Mouse (Mus musculus) midbrain, postnatal 0 days (tissue): ENCODE data around the gene Cyren. TPM values are rescaled to one million over a fixed set of nuclear protein-coding genes. Genes with fewer than 3 reads are reported as not detected.

Experiments used
- ATAC-seq: fragments of 200-750 bp; cut with Nextera tagmentation; 2 replicates; pipeline ENCODE4 v1.8.0; 2017; ENCODE audit warnings: moderate number of reproducible peaks, mild to moderate bottlenecking, moderate TSS enrichment, moderate library complexity; ENCODE audit not compliant: low FRiP score
- DNase-seq: peaks from one replicate; pipeline ENCODE4 v3.0.0-alpha.2; 2015; ENCODE audit warnings: low spot score
- H3K27ac ChIP-seq: fragments of 300-500 bp; sonication (generic); 2 replicates; pipeline ENCODE4 v1.5.1; 2014; ENCODE audit warnings: low read depth, mild to moderate bottlenecking, low read length, mixed read lengths
- H3K27me3 ChIP-seq: fragments of 300-500 bp; sonication (generic); 2 replicates; pipeline ENCODE4 v1.6.1; 2014; ENCODE audit warnings: low read length, control low read depth, mixed read lengths; ENCODE audit not compliant: insufficient read depth
- H3K36me3 ChIP-seq: fragments of 300-500 bp; sonication (generic); 2 replicates; pipeline ENCODE4 v1.6.1; 2014; ENCODE audit warnings: low read length, control low read depth, mixed read lengths; ENCODE audit not compliant: insufficient read depth
- H3K4me1 ChIP-seq: fragments of 300-500 bp; sonication (generic); 2 replicates; pipeline ENCODE4 v1.6.1; 2014; ENCODE audit warnings: mild to moderate bottlenecking, control low read depth, antibody characterized with exemption, low read length, mixed read lengths; ENCODE audit not compliant: insufficient read depth
- H3K4me2 ChIP-seq: fragments of 300-500 bp; sonication (generic); 2 replicates; pipeline ENCODE4 v1.6.1; 2014; ENCODE audit warnings: low read depth, mild to moderate bottlenecking, low read length, mixed read lengths; ENCODE audit not compliant: poor library complexity, severe bottlenecking
- H3K4me3 ChIP-seq: fragments of 300-500 bp; sonication (generic); 2 replicates; pipeline ENCODE4 v1.5.1; 2014; ENCODE audit warnings: low read depth, mild to moderate bottlenecking, low read length, moderate library complexity
- H3K9ac ChIP-seq: fragments of 300-500 bp; sonication (generic); replicated peaks from 2 replicates; pipeline ENCODE4 v1.6.1; 2014; ENCODE audit warnings: mild to moderate bottlenecking, low read length, moderate library complexity, mixed read lengths; ENCODE audit not compliant: poor library complexity, severe bottlenecking
- H3K9me3 ChIP-seq: fragments of 300-500 bp; sonication (generic); 2 replicates; pipeline ENCODE4 v1.6.1; 2016; ENCODE audit warnings: low read length, control low read depth
- CTCF ChIP-seq: IDR thresholded peaks from 2 replicates; pipeline ENCODE4 v1.5.1; 2016; ENCODE audit warnings: antibody characterized with exemption, mild to moderate bottlenecking
- WGBS: fragments of 180-500 bp; shearing (Covaris S2); extraction: QIAGEN DNeasy Blood & Tissue Kit; methylation state at CpG from one replicate; pipeline ENCODE4 v1.1.7; 2014; 5-methylcytosine and 5-hydroxymethylcytosine counted together
- polyA plus RNA-seq: library from polyadenylated mRNA; unstranded; fragments of >200 nt; fragmentation: Nextera tagmentation; extraction: Ambion mirVana; gene quantifications from 2 replicates; pipeline ENCODE4 v1.2.1, GENCODE M21; 2015
- total RNA-seq: library from RNA; depleted of rRNA; stranded (reverse); fragments of >200 nt; gene quantifications from 2 replicates; pipeline ENCODE4 v1.2.3, GENCODE M21; 2014; rRNA removed

Gene Cyren
- total and polyA plus RNA-seq, 2 experiments from 2014 or later: 4.9 to 6.0 TPM

- Histone ChIP-seq H3K36me3 (no peaks in the 10 kb centered on the region), H3K4me3 (no peak within 1 kb of the TSS), H3K4me1 (no peaks in the 10 kb centered on the region), H3K27ac (no peak within 1 kb of the TSS), H3K9me3 (no peaks in the 10 kb centered on the region), H3K9ac (no peak within 1 kb of the TSS), H3K4me2 (no peak within 1 kb of the TSS), H3K27me3 (no peaks in the 10 kb centered on the region)
- 62% methylated on average over 11 of the region's 11 CpGs for WGBS
- DNase-seq (no peak), ATAC-seq (no peak)
- no peak for TF ChIP-seq CTCF
These were observed 15.0 kb downstream of the Cyren start, which contains the start of gene Tmem140 for GRCm38 (mm10) chr6:34862791-34863403. Gene Tmem140, plus strand, starts transcription at chr6:34863146.

GRCm38 (mm10) chr6:34862381-34862780 is 15.5 kb downstream of the Cyren start:
- DNase-seq (no peak), ATAC-seq (no peak)
- no peak for TF ChIP-seq CTCF
- no peak overlapping the region for H3K4me2 ChIP-seq
- H3K9ac ChIP-seq: no peak overlapping the region
- H3K27me3 ChIP-seq: no peaks in the 10 kb centered on the region
- H3K4me3 ChIP-seq: no peak overlapping the region
- no peaks in the 10 kb centered on the region for H3K36me3 ChIP-seq
- H3K27ac ChIP-seq: no peak overlapping the region
- H3K4me1 ChIP-seq: no peaks in the 10 kb centered on the region
- no peaks in the 10 kb centered on the region for H3K9me3 ChIP-seq
- 92% methylated on average over 6 of the region's 6 CpGs for WGBS

GRCm38 (mm10) chr6:34861546-34862053 is 16.3 kb downstream of the Cyren start:
- Histone ChIP-seq H3K4me3 (no peak overlapping the region), H3K4me1 (no peaks in the 10 kb centered on the region)

GRCm38 (mm10) chr6:34832352-34832751 is 45.5 kb downstream of the Cyren start:
- H3K9ac ChIP-seq: no peak overlapping the region
- no peaks in the 10 kb centered on the region for H3K36me3 ChIP-seq
- no peaks in the 10 kb centered on the region for H3K9me3 ChIP-seq
- no peak for TF ChIP-seq CTCF
- DNase-seq (no peak), ATAC-seq (no peak)
- WGBS: 96% methylated on average over 5 of the region's 5 CpGs
- H3K27ac ChIP-seq: no peak overlapping the region
- H3K4me1 ChIP-seq: no peaks in the 10 kb centered on the region
- H3K4me3 ChIP-seq: no peak overlapping the region
- H3K4me2 ChIP-seq: no peak overlapping the region
- H3K27me3 ChIP-seq: no peaks in the 10 kb centered on the region

More at GRCm38 (mm10) chr6:34861546-34862053, 16.3 kb downstream of the Cyren start:
- no peaks in the 10 kb centered on the region for H3K36me3 ChIP-seq
- DNase-seq (no peak), ATAC-seq (no peak)
- no peak overlapping the region for H3K9ac ChIP-seq
- H3K27me3 ChIP-seq: no peaks in the 10 kb centered on the region
- no peak overlapping the region for H3K27ac ChIP-seq
- H3K9me3 ChIP-seq: no peaks in the 10 kb centered on the region
- 92% methylated on average over 11 of the region's 11 CpGs for WGBS
- no peak for TF ChIP-seq CTCF
- no peak overlapping the region for H3K4me2 ChIP-seq

GRCm38 (mm10) chr6:34824406-34824805 is 53.5 kb downstream of the Cyren start:
- Histone ChIP-seq H3K27me3 (no peaks in the 10 kb centered on the region), H3K4me2 (no peak overlapping the region), H3K9me3 (no peaks in the 10 kb centered on the region), H3K36me3 (no peaks in the 10 kb centered on the region), H3K4me3 (no peak overlapping the region), H3K4me1 (no peaks in the 10 kb centered on the region), H3K27ac (no peak overlapping the region), H3K9ac (no peak overlapping the region)
- TF ChIP-seq CTCF: no peak
- no peak for ATAC-seq
- DNase-seq: no peak

Other genes starting within 250 kb of the Cyren start
- 20.7 and 23.7 TPM in 2 replicates for gene Agbl3, start 97.6 kb downstream of the Cyren start, total RNA-seq
- gene Agbl3, start 97.6 kb downstream of the Cyren start, polyA plus RNA-seq: 23.3 and 25.0 TPM in 2 replicates
- gene Tmem140, start 14.9 kb downstream of the Cyren start, total RNA-seq: 2.5 and 2.8 TPM in 2 replicates
- 0.46 and 0.67 TPM in 2 replicates for gene Tmem140, start 14.9 kb downstream of the Cyren start, polyA plus RNA-seq
- gene Wdr91, start 32.8 kb upstream of the Cyren start, total RNA-seq: 46.2 and 52.6 TPM in 2 replicates
- gene Wdr91, start 32.8 kb upstream of the Cyren start, polyA plus RNA-seq: 17.7 and 19.1 TPM in 2 replicates
- not detected in 2 replicates for gene Stra8, start 42.1 kb upstream of the Cyren start, total RNA-seq
- gene Stra8, start 42.1 kb upstream of the Cyren start, polyA plus RNA-seq: not detected in 2 replicates
- gene Slc23a4, start 110.3 kb upstream of the Cyren start, total RNA-seq: 1.1 and 1.2 TPM in 2 replicates
- gene Slc23a4, start 110.3 kb upstream of the Cyren start, polyA plus RNA-seq: 0.43 and 0.87 TPM in 2 replicates